Mouse (Mus musculus) heart, adult 10 weeks (tissue): ENCODE measurements around the gene Klra9. TPM values are rescaled to one million over a fixed set of nuclear protein-coding genes. Genes with fewer than 3 reads are reported as not detected.

Experiments used
- polyA plus RNA-seq: library from polyadenylated mRNA; stranded (reverse); fragments of 350-450 nt; fragmentation: Illumina TruSeq; extraction: RNeasy Lipid Tissue Mini Kit (QIAGEN cat#74804); gene quantifications from one replicate; pipeline ENCODE4 v1.2.3, GENCODE M21; 2014; ENCODE audit warnings: low read depth, low replicate concordance

Klra9 gene
- 3.1 TPM for polyA plus RNA-seq

GRCm38 (mm10) chr6:130193012-130193411, at the start of gene Klra9:
TSS of gene Klra9 (minus strand) at chr6:130193112.

GRCm38 (mm10) chr6:130233222-130233621, 40.3 kb upstream of the Klra9 start, which contains the start of gene Klra7:
TSS of gene Klra7 (minus strand) at chr6:130233322.

DNA sequence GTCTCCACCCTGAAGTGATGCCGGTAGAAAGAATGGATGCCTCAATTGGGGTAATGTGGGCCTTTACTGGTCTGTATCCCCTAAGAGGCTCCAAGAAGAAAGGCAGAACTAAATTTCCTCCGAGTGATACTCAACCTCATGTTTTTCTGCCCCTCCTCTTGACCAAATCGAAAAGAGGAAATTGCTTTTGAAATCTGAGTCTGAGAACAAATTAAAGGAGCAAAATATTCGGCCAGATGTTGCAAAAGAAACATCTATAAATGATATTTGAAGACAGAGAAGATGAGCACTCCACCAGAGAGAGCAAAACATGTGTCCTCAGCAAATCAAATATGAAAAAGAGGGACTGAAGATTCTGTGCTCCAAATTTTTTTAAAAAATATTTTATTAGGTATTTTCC, 63.1 kb downstream of the Klra9 start, which contains the start of gene Klra8:
Gene Klra8 (minus strand): TSS at position 101 of the 400 bp plus-strand sequence.

Other genes with a start within 250 kb of the Klra9 start
- not detected for gene Klra6, start 166.2 kb downstream of the Klra9 start, polyA plus RNA-seq
- gene Klra4, start 125.8 kb downstream of the Klra9 start, polyA plus RNA-seq = not detected
- not detected for gene Klra8, start 63.2 kb downstream of the Klra9 start, polyA plus RNA-seq
- not detected for gene Klra7, start 40.2 kb upstream of the Klra9 start, polyA plus RNA-seq
- not detected for gene Klra10, start 88.8 kb upstream of the Klra9 start, polyA plus RNA-seq
- not detected for gene Klra3, start 144.5 kb upstream of the Klra9 start, polyA plus RNA-seq
- not detected for gene Klra1, start 193.8 kb upstream of the Klra9 start, polyA plus RNA-seq